Mouse (Mus musculus): ENCODE data around the gene Ep300.
A peak's percentile ranks its signal among the peaks of the same experiment; 100 is the strongest.

Gene Ep300

DNA sequence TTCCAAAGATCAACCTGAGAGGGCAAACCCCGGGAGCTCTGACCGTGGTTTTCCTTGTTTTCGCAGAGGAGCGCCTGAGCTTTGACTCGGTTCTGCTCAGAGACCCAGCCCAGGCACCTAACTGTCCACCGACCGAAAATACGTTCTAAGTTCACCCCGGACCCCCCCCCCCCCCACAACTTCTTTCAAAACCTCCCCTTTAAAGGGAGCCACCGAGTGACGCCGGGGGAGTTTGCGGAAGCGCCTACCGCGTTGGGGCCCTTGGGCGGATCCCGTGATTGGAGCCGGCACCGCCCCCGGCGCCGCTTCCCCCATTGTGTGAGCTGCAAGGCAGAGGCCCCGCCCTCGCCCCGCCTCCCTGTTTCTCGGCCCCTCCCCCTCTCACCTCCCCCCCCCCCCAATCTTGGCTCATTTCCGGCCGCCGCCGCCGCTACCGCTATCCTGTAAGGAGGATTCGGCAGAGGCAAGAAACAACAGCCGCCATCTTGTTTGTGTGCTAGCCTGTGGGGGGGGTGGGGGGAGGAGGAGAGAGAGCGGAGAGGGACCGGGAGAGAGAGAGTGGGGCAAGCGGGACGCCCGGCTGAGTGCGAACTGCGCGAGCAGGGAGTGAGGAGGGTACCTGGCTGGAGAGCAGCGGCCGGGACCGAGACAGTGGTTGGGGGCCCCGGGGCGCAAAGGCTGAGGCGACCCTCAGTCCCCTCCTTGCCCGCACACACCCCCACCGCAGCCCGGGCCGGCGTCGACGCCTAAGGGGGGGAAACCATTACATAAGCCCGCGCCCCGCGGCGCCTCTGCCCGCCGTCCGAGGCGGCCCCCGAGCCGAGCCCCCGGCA is at the start of gene Ep300:
Gene Ep300 (plus strand): TSS at position 439 of the 833 bp plus-strand sequence.
- peak; percentile 99 for DNase-seq

DNA sequence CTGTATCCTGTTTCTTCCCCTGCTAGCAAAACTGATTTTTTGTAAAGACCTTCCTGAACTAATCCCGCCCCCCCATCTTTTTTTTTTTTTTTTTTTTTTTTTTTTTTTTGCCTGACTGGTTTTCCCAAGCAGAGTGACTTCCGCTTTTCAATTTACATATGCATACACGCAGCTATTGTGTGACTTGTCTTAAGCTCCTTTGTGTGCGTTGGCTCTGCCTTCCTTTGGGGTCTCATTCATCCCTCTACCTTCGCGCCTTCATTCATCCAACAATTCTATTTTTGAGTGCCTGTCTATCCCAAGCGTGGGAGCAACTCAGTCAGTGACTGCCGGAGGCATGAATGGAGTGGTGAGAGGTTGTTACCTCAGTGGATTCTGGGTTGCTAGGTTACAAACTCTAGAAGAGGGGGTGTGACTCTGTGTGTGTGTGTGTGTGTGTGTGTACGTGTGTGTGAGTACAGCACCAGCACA is 49.2 kb upstream of the Ep300 start:
- no peak for DNase-seq

DNA sequence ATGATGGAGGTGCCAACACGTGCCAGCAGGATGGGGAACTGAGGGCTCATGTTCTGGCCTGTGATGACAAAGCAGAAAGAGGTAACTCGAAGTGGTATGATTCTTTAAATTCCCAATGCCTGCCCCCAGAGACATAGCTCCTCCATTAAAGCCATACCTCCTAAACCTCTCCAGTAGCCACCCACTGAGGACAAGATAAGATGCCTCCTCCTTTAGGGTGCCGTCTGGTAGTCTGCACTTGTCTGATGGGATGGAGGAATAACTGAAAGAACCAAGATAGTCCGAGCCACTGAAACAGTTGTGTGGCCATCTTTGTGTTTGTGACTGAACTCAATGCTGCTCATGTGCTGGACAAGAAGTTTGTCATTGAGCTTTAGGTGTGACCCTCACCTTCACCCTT is 47.0 kb upstream of the Ep300 start:
- DNase-seq = no peak

DNA sequence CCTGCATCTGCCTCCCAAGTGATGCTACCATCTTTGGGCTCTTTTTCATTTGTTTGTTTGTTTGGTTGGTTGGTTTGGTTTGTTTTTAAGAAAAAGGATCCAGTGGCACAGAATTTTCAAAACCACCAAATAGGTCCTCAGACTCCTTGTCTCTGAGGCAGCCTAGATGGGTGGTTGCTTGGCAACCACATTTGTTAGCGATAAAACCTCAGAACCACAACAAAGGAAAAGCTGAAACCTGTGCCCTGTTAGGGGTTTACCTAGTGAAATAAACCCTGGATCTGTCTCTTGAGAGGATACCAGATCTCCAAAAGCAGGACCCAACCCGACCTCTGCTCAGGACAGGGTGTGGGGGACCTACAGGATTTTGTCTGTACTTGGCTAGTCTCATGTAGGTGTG is 45.6 kb upstream of the Ep300 start:
- no peak for DNase-seq

DNA sequence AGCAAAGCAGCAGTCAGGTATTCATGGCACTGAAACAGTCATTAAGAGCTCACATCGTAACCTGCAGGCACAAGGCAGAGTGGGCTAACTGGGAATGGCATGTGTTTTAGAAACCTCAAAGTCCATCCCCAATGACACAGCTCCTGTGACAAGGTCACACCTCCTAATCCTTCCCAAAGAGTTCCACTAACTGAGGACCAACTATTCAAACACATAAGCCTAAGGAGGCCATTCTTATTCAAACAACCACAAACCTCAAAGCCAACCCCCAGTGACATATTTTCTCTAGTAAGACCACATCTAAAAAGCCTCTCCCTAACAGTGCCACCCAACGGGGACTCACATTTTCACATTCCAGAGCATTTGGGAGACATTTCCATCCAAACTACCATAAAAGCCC is 40.2 kb upstream of the Ep300 start:
- DNase-seq = no peak

DNA sequence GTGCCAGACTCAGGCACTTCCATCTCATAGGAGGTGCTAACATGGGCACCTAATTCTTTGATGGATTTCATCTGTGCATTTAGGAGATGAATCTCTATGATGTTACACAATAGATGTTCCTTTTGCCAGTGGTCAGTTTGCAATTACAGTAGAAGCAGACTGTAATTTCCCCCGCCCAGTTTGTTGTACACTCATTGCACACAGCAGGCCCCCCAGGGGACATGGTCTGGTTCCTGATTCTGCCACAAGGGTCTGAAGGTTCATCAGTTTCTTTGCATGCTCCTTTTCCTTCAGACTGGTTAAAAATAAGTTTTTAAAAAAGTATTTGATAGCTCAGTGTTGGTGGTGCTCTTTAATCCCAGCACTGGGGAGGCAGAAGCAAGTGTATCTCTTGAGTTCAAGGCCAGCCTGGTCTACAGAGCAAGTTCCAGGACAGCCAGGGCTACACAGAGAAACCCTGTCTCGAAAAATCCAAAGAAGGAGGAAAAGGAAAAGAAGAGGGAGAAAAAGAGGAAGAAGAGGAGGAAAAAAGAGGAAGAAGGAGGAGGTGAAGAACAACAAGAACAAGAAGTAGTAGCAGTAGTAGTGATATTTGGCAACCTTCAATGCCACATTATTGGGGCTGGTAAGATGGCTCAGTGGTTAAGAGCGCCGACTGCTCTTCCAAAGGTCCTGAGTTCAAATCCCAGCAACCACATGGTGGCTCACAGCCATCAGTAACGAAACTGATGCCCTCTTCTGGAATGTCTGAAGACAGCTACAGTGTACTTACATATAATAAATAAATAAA is 39.6 kb upstream of the Ep300 start:
- no peak for DNase-seq

DNA sequence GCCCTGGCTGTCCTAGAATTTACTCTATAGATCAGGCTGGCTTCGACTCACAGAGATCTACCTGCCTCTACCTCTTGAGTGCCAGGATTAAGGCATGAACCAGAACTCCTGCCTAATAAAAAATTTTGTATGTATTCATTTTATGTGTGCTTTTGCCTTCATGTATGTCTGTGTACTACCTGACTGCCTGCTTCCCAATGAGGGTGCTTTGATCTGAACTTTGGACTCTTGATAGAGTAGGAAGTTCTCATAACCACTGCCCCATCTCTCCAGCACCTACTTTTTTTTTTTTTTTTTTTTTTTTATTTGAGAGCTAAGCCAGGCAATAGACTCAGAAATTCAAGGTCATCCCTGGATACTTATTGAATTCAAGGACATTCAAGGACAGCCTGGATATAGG is 31.7 kb upstream of the Ep300 start:
- DNase-seq = no peak

DNA sequence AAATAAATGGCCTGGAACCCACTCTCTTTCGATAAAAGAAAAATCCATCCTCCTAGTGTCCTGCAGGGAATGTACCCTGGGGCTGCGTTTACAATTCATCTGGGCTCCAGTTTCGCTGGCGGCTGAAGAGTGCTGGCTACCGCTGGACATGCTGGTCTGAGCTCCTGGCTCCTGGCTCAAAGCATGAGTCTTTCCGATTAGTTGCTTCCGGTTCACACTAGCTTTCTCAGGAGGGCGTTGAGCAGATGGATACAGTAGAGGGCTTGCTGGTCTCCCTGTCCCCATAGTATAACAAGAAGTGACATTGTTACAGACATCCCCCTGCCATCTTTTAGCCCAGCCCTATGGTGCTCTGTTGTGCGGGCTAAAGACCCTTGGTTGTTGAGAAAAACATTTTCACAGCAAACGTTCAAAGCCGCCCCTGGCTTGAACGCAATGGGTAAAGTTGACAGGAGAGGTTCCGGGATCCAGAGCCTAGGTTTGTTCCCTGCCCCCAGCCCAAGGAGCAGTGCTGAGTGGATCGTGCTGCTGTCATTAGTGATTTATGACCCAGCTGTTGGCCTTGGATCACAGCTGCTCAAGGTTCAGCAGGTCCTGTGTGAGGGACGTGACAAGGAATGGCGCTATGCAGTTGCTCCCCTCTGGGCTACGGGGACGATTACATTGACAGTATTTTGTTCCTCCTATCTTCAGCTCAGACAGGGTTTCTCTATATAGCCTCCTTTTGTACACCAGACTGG is 30.4 kb upstream of the Ep300 start:
- peak; percentile 43 to 47 for DNase-seq

DNA sequence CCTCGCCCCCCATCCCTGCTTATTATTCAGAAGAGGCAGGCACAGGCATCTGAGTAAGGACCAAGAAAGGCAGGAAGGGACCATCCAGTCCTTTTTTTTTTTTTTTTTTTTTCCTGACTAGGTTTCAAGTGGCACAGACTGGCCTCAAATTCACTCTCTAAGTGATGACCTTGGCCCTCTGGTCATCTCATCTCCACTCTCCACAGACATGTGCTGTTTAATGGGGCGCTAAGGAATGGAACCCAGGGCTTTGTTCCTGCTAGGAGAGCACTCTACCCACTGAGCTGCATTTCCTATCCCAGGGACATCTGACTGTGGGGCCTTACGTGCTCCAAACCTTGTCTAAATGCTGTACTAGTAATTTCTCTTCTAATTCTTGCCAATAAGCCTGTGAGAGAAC is 29.2 kb upstream of the Ep300 start:
- no peak for DNase-seq

DNA sequence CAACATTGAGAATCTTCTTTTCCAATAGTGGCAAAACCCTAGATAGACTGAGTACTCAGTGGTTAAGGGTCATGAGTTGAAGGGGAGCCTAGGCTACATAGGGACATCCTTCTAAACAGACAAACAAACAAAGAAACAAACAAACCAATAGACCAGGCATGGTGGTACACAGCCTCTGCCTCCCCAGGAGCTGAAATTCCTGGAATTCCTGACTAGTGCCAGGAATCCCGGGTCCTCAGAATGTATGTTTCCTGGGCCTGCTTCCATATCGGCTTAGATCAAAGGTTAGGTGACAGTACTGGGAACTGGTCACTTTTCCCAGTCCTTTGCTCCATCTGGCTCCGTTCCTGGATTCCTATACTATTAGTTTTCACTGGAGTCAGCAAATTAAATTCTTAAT is 23.6 kb upstream of the Ep300 start:
- DNase-seq = no peak

DNA sequence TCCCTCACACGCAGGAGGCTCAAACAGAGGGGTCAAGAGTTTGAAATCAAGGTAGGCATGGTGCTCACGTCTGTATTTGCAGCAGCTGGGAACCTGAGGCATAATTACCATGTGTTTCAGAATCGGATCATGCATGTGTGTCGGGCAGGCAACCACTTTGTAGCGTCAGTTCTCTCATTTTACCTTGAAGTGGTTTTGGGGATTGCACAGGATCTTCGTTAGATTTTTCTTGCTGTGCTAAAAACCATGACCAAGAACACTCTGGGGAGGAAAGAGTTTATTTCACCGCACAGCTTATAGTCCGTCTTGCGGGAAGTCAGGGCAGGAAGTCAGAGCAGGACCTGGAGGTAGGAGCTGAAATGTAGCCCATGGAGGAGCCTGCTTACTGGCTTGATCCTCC is 23.2 kb upstream of the Ep300 start:
- DNase-seq = no peak

DNA sequence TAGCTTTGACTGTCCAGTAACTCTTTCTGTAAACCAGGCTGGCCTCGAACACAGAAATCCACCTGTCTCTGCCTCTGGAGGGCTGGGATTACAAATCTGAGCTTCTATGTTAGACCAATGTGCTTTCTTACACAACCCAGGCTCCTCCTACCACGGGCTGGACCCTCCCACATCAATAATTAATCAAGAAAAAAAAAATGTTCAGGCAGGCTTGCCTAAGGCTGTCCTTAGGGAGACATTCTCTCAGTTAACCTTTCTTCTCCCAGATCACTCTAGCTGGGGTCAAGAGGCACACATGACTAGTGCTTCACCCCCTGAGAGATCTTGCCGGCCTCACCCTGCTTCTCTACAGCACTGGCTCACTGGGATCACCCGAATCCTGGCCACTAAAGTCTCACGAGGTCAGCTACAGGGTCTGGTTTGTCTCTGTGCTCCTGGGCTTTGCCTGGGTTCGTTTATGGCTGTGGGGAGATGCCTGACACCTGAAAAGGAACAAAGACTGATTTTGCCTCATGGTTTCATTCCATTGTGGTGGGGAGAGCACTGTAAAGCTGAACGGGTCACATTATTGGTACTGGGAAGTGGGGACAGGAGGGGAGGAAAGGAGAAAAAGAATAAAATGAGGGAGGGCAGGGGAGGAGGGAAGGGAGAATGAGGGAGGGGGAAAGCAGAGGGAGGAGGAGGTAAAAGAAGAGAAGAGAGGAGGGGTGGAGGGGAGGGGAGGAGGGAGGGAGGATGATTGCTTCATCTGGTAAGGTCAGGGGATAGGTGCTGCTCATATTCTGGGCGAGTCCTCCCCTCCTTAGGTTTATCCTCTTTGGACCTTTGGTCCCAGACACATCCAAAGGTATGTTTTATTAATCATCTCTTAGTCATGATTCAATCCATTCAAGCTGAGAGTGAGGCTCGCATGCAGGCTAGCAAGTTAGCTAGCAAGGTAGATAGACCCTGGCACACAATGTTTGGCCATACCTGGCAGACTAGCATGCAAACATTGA is 22.4 kb upstream of the Ep300 start:
- no peak for DNase-seq

DNA sequence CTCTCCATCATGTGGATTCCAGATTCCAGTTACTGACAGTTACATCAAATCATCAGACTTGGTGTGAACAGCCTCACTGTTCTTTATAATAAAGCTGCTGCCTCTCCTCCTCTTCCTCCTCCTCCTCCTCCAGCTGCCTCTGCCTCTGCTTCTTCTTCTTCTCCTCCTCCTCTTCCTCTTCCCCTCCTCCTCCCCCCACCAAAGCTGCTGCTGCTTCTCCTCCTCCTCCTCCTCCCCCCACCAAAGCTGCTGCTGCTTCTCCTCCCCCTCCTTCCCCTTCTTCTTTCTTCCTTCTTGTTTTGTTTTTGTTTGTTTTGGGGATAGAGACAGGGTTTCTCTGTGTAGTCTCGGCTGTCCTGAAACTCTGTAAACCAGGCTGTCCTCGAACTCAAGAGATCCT is 17.1 kb upstream of the Ep300 start:
- DNase-seq = no peak

DNA sequence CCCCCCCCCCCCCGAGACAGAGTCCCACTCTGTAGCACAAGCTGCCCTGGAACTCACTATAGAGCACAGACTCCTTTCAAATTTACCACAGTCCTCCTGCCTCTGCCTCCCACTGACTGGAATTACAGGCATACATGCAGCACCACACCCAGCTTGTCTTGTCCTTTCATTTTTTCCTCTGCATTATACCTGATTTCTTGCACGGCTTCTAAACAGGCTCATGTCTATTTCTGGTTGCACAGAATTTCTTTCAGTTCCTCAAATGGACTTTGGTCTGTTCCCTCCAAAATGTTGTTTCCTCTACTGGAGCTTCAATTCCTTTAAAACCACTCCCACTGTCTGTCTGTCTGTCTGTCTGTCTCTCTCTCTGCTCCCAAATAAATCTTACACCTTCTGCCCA is 16.6 kb upstream of the Ep300 start:
- no peak for DNase-seq

DNA sequence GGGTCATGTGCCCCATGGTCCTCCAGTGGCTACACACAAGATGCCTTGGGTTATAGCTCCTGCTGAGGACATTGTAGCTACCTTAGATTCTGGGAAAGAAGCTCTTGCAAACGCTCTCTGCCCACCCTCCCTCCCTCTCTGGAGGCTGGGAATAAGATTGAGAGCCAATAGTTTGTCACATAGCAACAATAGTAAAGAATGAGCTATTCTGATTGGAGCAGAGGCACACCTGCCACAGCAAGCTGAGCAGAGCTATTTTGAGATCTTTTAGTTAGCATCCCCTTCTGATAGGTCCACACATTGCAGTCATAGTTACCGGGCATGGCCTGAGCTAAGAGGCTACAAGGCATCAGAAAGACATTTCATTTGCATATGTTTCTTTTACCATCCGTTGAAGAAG is 8.2 kb upstream of the Ep300 start:
- peak; percentile 30 to 37 for DNase-seq

DNA sequence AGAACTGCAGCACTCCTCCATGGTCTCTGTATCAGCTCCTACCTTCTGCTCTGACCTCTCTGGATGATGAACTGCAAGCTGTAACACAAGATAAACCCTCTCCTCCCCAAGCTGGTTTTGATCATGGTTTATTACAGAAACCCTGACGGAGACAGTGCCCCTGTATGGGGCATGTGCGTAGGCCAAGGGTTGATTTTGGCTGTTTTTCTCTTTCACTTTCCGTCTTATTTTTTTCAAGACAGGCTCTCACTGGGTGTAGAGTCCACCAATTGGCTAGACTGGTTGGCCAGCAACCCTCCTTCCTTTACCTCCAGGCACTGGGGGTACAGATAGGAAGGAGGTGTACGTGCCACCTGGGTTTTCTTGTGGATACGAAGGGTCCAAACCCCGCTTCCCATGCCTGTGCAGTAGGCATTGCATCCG is 7.4 kb upstream of the Ep300 start:
- no peak for DNase-seq

DNA sequence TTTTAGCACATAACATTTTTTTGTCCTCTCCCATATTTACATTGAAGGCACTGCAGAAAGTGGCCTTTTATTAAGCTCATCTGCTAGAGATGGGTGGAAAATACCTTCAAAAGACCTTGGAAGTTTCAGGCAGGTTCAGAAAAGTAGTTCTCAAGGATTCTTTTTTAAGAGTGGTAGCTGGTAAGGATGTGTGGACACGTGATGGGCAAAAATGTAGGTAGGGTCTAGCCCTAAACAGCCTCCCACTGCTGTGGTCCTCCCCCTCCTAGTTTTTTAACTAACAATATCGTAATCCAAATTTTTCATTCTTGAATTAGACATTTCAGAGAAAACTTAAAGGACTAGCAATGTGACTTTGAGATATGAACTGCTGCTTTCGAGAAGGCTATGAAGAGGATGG is 685 bp upstream of the Ep300 start:
- no peak for DNase-seq

DNA sequence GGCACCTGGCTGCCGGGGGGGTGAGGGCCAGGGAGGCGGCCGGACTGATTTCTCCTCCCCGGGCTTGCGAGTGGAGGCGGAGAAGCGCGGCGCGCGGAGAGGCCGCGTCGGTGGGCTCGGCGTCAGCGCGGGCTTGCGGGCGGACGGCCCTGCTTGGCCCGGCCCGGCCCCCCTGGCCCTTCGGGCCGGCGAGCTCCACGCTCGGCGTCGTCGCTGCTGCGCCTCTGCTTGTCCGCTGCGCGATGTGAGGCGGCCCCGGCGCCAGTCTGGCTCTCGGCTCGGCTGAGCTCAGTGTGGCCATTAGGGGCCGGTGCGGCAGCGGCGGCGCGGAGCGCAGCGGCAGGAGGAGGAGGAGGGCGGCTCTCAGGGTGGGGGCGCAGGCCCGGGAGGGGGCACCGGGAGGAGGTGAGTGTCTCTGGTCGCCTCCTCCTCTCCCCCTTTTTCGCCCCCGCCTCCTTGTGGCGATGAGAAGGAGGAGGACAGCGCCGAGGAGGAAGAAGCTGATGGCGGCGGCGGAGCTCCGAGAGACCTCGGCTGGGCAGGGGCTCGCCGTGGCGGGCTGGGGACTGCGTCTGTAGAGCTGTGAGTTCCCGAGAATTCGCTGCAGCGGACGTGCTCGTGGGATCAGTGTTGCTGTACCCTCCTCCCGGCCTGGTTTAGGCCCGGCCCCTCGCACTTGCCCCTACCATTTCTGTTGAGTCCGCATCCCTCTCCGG is 753 bp downstream of the Ep300 start:
- peak; percentile 91 to 94 for DNase-seq

DNA sequence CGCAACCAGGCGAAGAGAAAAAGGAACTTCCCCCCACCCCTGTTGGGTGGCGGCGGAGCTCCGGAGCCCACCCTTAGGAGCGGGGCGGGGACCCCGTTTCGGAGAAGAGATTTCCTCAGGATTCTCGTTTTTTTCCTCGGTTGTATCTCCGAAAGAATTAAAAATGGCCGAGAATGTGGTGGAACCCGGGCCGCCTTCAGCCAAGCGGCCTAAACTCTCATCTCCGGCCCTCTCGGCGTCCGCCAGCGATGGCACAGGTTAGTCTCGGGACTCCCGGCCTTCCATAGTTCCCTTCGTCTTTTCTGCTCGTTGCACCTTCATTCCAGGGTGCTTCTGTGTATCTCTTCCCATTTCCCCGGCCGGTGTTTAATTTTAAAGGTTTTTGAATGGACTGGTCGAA is 1.3 kb downstream of the Ep300 start:
- DNase-seq = no peak

DNA sequence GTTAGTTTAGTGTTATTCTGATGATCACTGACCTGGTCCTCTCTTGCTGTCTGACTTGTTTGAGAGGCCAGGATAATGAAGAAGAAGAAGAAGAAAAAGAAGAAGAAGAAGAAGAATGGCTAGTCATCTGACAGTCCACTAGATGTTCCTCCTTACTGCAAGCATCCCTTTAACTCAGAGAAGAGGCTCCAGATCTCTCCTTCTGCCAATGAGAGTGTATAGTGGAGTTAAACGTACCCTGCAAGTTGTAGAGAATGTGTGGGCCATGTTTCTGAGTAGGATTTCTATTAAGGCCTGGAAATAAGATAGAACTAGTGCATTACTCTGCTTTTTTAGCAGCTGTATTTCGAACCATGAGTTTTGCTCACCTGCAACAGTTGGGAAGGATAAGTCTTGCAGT is 2.5 kb downstream of the Ep300 start:
- no peak for DNase-seq

DNA sequence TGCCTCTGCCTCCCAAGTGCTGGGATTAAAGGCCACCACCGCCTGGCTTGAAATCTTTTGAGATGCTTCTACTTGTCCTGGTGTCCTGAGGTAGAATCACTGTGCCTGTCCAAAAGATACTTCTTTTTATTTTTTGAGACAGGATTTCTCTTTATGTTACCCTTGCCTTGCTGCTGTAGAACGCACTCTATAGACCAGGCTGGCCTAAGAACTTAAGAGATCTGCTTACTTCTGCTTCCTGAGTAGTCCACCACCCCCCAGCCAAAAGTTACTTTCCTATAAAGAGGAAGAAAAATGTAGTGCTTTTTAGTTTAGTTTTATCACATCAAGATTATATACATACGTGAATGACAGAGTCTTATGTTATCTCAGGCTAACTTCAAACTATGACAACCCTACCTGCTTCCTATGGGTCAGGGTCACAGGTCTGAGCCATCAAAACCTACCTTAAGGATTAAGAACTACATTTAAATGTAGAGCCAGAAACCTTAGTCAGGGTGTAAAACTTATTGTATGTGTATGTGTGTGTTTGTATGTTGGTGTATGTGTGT is 9.1 kb downstream of the Ep300 start:
- no peak for DNase-seq

Data from cerebellum, postnatal 10 days (tissue).